Comparison of ENCODE assay signal across 22 mouse cellular contexts in genomic region chr17:49450922-49451321, GRCm38 (mm10). TPM values are rescaled to one million over a fixed set of nuclear protein-coding genes. Genes with fewer than 3 reads are reported as not detected.
A peak's percentile ranks its signal among the peaks of the same experiment; 100 is the strongest.
DNase-seq lines count a peak whose midpoint lies in the region; ATAC-seq and TF ChIP-seq lines count a peak whose summit lies in the region.
"Had no signal": no experiment of that assay in that cellular context is flagged by ENCODE, and none has a peak within 500 bp of the region (broad histone marks: within the 10 kb centered on the region; RNA-seq: fewer than 3 reads in every experiment).

No protein-coding gene starts in this region.

- ATAC-seq in heart, embryonic 11.5 days (replicated peaks; ENCODE audit: insufficient number of reproducible peaks, low FRiP score, low TSS enrichment): no peak
- ATAC-seq in kidney, embryonic 14.5 days (ENCODE audit: low FRiP score, low TSS enrichment): peak; percentile 69; the same call in 1 of the 2 replicates
- ATAC-seq in lung, embryonic 14.5 days (ENCODE audit: insufficient read depth): no peak
- ATAC-seq in lung, postnatal 0 days: no peak
- ATAC-seq: CD4-positive, CD25-positive, alpha-beta regulatory T cell, adult 4 months; forebrain, embryonic 13.5 days; hindbrain, embryonic 16.5 days; midbrain, embryonic 15.5 days had no signal

- no peak for TF ChIP-seq EP300 in lung, postnatal 0 days (IDR thresholded peaks at IDR 0.05)

- peaks cover 39% of the 10 kb centered on the region for H3K36me3 ChIP-seq in heart, embryonic 10.5 days
- 0 out of 2 replicates have a peak, but pooled peaks cover 4% of the 10 kb centered on the region for H3K36me3 ChIP-seq in heart, embryonic 11.5 days (ENCODE audit: control insufficient read depth, insufficient read depth, low read length)
- peaks cover 18% of the 10 kb centered on the region for H3K36me3 ChIP-seq in kidney, embryonic 14.5 days (ENCODE audit: control insufficient read depth, insufficient read depth, low read length)
- peaks cover 51% of the 10 kb centered on the region for H3K36me3 ChIP-seq in lung, embryonic 14.5 days (ENCODE audit: insufficient read depth)
- H3K36me3 ChIP-seq in lung, postnatal 0 days (ENCODE audit: insufficient read depth, low read length): peaks cover 18% of the 10 kb centered on the region; the same call in 1 of the 2 replicates
- H3K36me3 ChIP-seq: midbrain, embryonic 15.5 days had no signal

- peaks cover 24% of the 10 kb centered on the region for H3K4me1 ChIP-seq in heart, embryonic 10.5 days
- peaks cover 7% of the 10 kb centered on the region for H3K4me1 ChIP-seq in heart, embryonic 11.5 days (ENCODE audit: control insufficient read depth, insufficient read depth, low read length)
- H3K4me1 ChIP-seq in kidney, embryonic 14.5 days (ENCODE audit: control insufficient read depth, insufficient read depth, low read length): peaks cover 12% of the 10 kb centered on the region
- H3K4me1 ChIP-seq in lung, embryonic 14.5 days (ENCODE audit: insufficient read depth): no peaks in the 10 kb centered on the region
- H3K4me1 ChIP-seq in lung, postnatal 0 days (ENCODE audit: insufficient read depth, low read depth, low read length): no peaks in the 10 kb centered on the region
- H3K4me1 ChIP-seq: midbrain, embryonic 15.5 days; neural tube, embryonic 13.5 days had no signal

- no peak for TF ChIP-seq CTCF in lung, embryonic 14.5 days (IDR thresholded peaks at IDR 0.05; ENCODE audit: low read depth)
- TF ChIP-seq CTCF in lung, postnatal 0 days (IDR thresholded peaks at IDR 0.05): no peak

- H3K4me3 ChIP-seq in heart, embryonic 10.5 days: no peak overlapping the region
- no peak overlapping the region for H3K4me3 ChIP-seq in heart, embryonic 11.5 days (ENCODE audit: low read depth, low read length)
- H3K4me3 ChIP-seq in kidney, embryonic 14.5 days (ENCODE audit: low read length): no peak overlapping the region
- no peak overlapping the region for H3K4me3 ChIP-seq in lung, embryonic 14.5 days (ENCODE audit: low read depth, low read length)
- no peak overlapping the region for H3K4me3 ChIP-seq in lung, postnatal 0 days (ENCODE audit: low read depth, low read length)
- H3K4me3 ChIP-seq: embryonic facial prominence, embryonic 13.5 days; forebrain, embryonic 13.5 days; gastrocnemius, adult 2 months; hindbrain, embryonic 10.5 days; lung, embryonic 15.5 days; midbrain, embryonic 15.5 days; neural tube, embryonic 13.5 days had no signal

- peak overlapping the region; percentile 47; the same call in 1 of the 2 replicates for H3K27ac ChIP-seq in heart, embryonic 10.5 days
- no peak overlapping the region for H3K27ac ChIP-seq in heart, embryonic 11.5 days (ENCODE audit: low read depth, low read length)
- H3K27ac ChIP-seq in kidney, embryonic 14.5 days (ENCODE audit: low read depth, low read length): no peak overlapping the region; the same call in 1 of the 2 replicates
- H3K27ac ChIP-seq in lung, embryonic 14.5 days (ENCODE audit: low read depth): 0 out of 2 replicates have a peak overlapping the region, but pooled peaks have one; percentile 4
- no peak overlapping the region for H3K27ac ChIP-seq in lung, postnatal 0 days (ENCODE audit: low read length)
- H3K27ac ChIP-seq: embryonic facial prominence, embryonic 13.5 days; forebrain, embryonic 13.5 days; gastrocnemius, adult 2 months; hindbrain, embryonic 10.5 days; liver, embryonic 14.5 days; lung, embryonic 15.5 days; macrophage; midbrain, embryonic 15.5 days; neural tube, embryonic 13.5 days had no signal

- H3K9me3 ChIP-seq in heart, embryonic 10.5 days: no peaks in the 10 kb centered on the region
- no peaks in the 10 kb centered on the region for H3K9me3 ChIP-seq in heart, embryonic 11.5 days (replicated peaks; ENCODE audit: control insufficient read depth, low read length)
- no peaks in the 10 kb centered on the region for H3K9me3 ChIP-seq in kidney, embryonic 14.5 days (ENCODE audit: control insufficient read depth, low read length)
- H3K9me3 ChIP-seq in lung, embryonic 14.5 days (ENCODE audit: low read depth, low read length): no peaks in the 10 kb centered on the region
- no peaks in the 10 kb centered on the region for H3K9me3 ChIP-seq in lung, postnatal 0 days (ENCODE audit: low read length)
- H3K9me3 ChIP-seq: embryonic facial prominence, embryonic 13.5 days; forebrain, embryonic 13.5 days; hindbrain, embryonic 10.5 days; lung, embryonic 15.5 days; midbrain, embryonic 15.5 days; neural tube, embryonic 13.5 days had no signal

- H3K9ac ChIP-seq in heart, embryonic 11.5 days (ENCODE audit: low read depth, low read length): no peak overlapping the region
- no peak overlapping the region for H3K9ac ChIP-seq in kidney, embryonic 14.5 days (ENCODE audit: low read depth, low read length)
- H3K9ac ChIP-seq in lung, embryonic 14.5 days: no peak overlapping the region
- no peak overlapping the region for H3K9ac ChIP-seq in lung, postnatal 0 days (replicated peaks; ENCODE audit: low read depth)
- H3K9ac ChIP-seq: embryonic facial prominence, embryonic 13.5 days; forebrain, embryonic 13.5 days; liver, embryonic 14.5 days; lung, embryonic 15.5 days; midbrain, embryonic 15.5 days; neural tube, embryonic 13.5 days had no signal

- no peaks in the 10 kb centered on the region for H3K27me3 ChIP-seq in heart, embryonic 10.5 days (ENCODE audit: insufficient read depth, poor library complexity, severe bottlenecking)
- H3K27me3 ChIP-seq in heart, embryonic 11.5 days (ENCODE audit: control insufficient read depth, insufficient read depth, low read length): no peaks in the 10 kb centered on the region
- H3K27me3 ChIP-seq in kidney, embryonic 14.5 days (ENCODE audit: control insufficient read depth, insufficient read depth, low read length): no peaks in the 10 kb centered on the region
- H3K27me3 ChIP-seq in lung, embryonic 14.5 days (ENCODE audit: insufficient read depth, low read length): no peaks in the 10 kb centered on the region
- no peaks in the 10 kb centered on the region for H3K27me3 ChIP-seq in lung, postnatal 0 days (replicated peaks; ENCODE audit: insufficient read depth, low read length)
- H3K27me3 ChIP-seq: embryonic facial prominence, embryonic 13.5 days; forebrain, embryonic 13.5 days; lung, embryonic 15.5 days; midbrain, embryonic 15.5 days; neural tube, embryonic 13.5 days had no signal

- WGBS in heart, embryonic 10.5 days: 84% methylated on average over 6 of the region's 6 CpGs
- WGBS in heart, embryonic 11.5 days (ENCODE audit: insufficient replicate concordance): 71% methylated on average over 6 of the region's 6 CpGs
- WGBS in kidney, embryonic 14.5 days: 43% methylated on average over 6 of the region's 6 CpGs
- 59% methylated on average over 6 of the region's 6 CpGs for WGBS in lung, embryonic 14.5 days
- 65% methylated on average over 6 of the region's 6 CpGs for WGBS in lung, postnatal 0 days

- no peak overlapping the region for H3K4me2 ChIP-seq in heart, embryonic 11.5 days
- H3K4me2 ChIP-seq in kidney, embryonic 14.5 days (replicated peaks; ENCODE audit: low read depth, low read length): no peak overlapping the region
- H3K4me2 ChIP-seq in lung, embryonic 14.5 days: no peak overlapping the region
- H3K4me2 ChIP-seq in lung, postnatal 0 days (replicated peaks; ENCODE audit: low read depth, low read length): no peak overlapping the region
- H3K4me2 ChIP-seq: embryonic facial prominence, embryonic 13.5 days; forebrain, embryonic 13.5 days; lung, embryonic 15.5 days; midbrain, embryonic 15.5 days; neural tube, embryonic 13.5 days had no signal

- DNase-seq in heart, embryonic 10.5 days (ENCODE audit: low spot score): no peak
- DNase-seq in kidney, adult 11 months: no peak
- DNase-seq in lung, embryonic 14.5 days: peak; percentile 31
- DNase-seq in lung, postnatal 0 days (ENCODE audit: low spot score): no peak
- DNase-seq in thymus, adult 18-20 months: no peak
- DNase-seq: adrenal gland, postnatal 14 days; cerebellum, adult 2 months; cerebellum, postnatal 25 days; gastrocnemius, adult 2 months; thymus, postnatal 14 days had no signal

RNA-seq across cellular contexts. Expression of gene Mocs1, which starts 22.8 kb away (rescaled TPM):
- polyA plus RNA-seq in heart, embryonic 10.5 days (2016; fragmentation: Nextera tagmentation; extraction: Ambion mirVana): 6.4 and 9.3 TPM in 2 replicates
- 7.3 and 8.7 TPM in 2 replicates for polyA plus RNA-seq in heart, embryonic 11.5 days (2014; fragmentation: Nextera tagmentation; extraction: Ambion mirVana)
- 8.9 and 9.3 TPM in 2 replicates for polyA plus RNA-seq in kidney, embryonic 14.5 days (2014; fragmentation: Nextera tagmentation; extraction: Ambion mirVana)
- 7.7 and 8.0 TPM in 2 replicates for polyA plus RNA-seq in lung, embryonic 14.5 days (2014; fragmentation: Nextera tagmentation; extraction: Ambion mirVana)
- polyA plus RNA-seq in lung, postnatal 0 days (2015; fragmentation: Nextera tagmentation; extraction: Ambion mirVana): 5.4 and 7.2 TPM in 2 replicates

Comparison
In these comparisons a context has a peak if more than half of its experiments do, and no peak if none do; other contexts are left out.
1. H3K27ac ChIP-seq: peak in heart, embryonic 10.5 days (single experiment) and lung, embryonic 14.5 days (single experiment); none in heart, embryonic 11.5 days (single experiment), kidney, embryonic 14.5 days (single experiment) and lung, postnatal 0 days (single experiment).